Mouse (Mus musculus) G1E (cell line): ENCODE data around the gene Epha8.

Source experiments
- CTCF ChIP-seq: IDR thresholded peaks from 2 replicates; pipeline ENCODE4 v1.5.1; 2012; ENCODE audit warnings: low read depth, low read length, inconsistent platforms, mixed read lengths
- GATA1 ChIP-seq: IDR thresholded peaks from 2 replicates; pipeline ENCODE4 v1.6.1; 2012; ENCODE audit warnings: borderline replicate concordance, low read length, inconsistent platforms, mixed read lengths
- POLR2AphosphoS5 ChIP-seq: IDR thresholded peaks from 2 replicates; pipeline ENCODE4 v1.6.1; 2012; ENCODE audit warnings: low read depth, low read length, inconsistent platforms; ENCODE audit not compliant: insufficient replicate concordance
- TAL1 ChIP-seq: conservative IDR thresholded peaks from 2 replicates; pipeline ENCODE4 v1.6.1; 2012; ENCODE audit warnings: low read depth, low read length, inconsistent platforms, mixed read lengths

DNA sequence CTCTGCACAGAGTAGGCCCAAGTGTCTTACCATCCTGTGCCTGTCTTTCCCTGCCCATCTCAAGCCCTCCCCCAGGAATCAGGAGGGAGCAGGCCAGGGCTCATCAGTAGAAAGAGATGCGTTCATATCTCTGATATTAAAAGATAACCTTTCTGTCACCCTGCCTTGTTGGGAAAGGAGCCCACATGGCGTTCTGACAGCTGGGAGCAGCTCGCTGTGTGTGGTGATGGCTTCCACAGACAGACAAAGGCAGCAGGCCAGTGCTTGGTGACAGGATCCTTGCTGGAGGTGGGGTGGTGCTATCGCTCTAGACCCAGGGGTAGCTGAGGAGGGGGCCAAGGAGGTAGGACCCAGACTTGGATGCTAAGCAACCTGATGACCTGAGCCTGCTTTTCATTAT, 5.8 kb upstream of the Epha8 start:
- no peak for TF ChIP-seq CTCF
- TF ChIP-seq GATA1: no peak
- no peak for TF ChIP-seq TAL1
- TF ChIP-seq POLR2AphosphoS5: no peak
